Mouse (Mus musculus) adrenal gland, postnatal 10 days (tissue): ENCODE results near the gene Yod1. TPM values are rescaled to one million over a fixed set of nuclear protein-coding genes. Genes with fewer than 3 reads are reported as not detected.

Source experiments
- DNase-seq: peaks from one replicate; pipeline ENCODE4 v3.0.0; 2021; ENCODE audit warnings: mixed read lengths
- total RNA-seq, 2 experiments: library from RNA; stranded (reverse); gene quantifications; 2 replicates each; pipeline ENCODE4 v1.2.3; 2021

Gene Yod1
- total RNA-seq, 2 experiments from 2014 or later = 7.4 to 8.1 TPM

DNA sequence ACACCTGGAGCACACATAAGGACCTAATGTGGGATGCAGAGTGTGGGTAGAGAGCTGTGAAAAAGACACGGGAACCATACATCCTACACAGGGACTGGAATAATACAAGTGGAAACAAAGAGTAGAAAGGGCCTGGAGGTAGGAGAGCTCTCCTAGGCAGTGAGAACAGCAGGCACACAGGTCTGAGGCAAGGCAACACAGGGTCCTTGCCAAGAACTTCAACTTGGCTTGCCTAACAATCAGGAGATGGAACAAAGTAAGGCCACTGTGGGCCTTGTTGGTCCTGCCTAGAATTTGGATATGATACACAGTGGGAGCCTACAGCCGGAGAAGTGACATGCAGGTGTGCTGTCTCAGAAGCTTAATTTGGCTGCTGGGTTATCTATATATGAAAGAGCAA, 52.8 kb downstream of the Yod1 start:
- DNase-seq = no peak

DNA sequence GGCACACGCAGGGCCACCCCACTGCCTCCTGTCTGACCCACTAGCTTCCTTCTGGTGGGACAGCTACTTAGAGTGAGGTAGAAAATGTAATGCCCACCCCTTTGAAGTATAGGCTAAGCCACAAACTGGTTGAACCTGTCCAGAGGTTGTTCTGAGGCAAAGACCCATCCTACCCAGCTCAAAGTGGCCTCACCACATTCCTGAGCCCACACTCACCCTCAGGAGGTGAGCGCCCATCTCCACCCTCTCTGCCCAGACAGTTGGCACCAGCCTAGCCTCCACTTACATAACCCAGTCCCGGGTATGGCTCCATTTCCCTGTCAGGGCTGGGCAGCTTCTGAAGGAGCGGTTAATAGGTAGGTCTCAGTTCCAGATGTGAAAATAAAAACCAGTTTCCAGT, 53.4 kb downstream of the Yod1 start:
- DNase-seq = no peak

- no peak for DNase-seq
These were observed 53.9 kb downstream of the Yod1 start for GRCm38 (mm10) chr1:130770981-130771494.

Other genes with a start within 250 kb of the Yod1 start
- gene Zp3r, start 87.7 kb upstream of the Yod1 start, total RNA-seq = not detected
- 10 to 100 TPM; 11.4 to 14.9 TPM for gene C4bp, start 55.7 kb upstream of the Yod1 start, total RNA-seq
- gene Gm29427, start 1.5 kb upstream of the Yod1 start, total RNA-seq = not detected
- 10 to 100 TPM; 16.1 to 22.1 TPM for gene Pfkfb2, start 11.9 kb downstream of the Yod1 start, total RNA-seq
- gene AA986860, start 14.6 kb downstream of the Yod1 start, total RNA-seq = 1 to 10 TPM; 2.1 to 2.3 TPM
- under 1 TPM; 0.15 to 0.24 TPM for gene Fcamr, start 83.6 kb downstream of the Yod1 start, total RNA-seq
- 1 to 10 TPM; 1.1 to 1.3 TPM for gene Pigr, start 109.4 kb downstream of the Yod1 start, total RNA-seq
- 1 to 10 TPM; 3.4 to 4.1 TPM for gene Fcmr, start 148.3 kb downstream of the Yod1 start, total RNA-seq
- gene Il24, start 170.1 kb downstream of the Yod1 start, total RNA-seq = not detected
- gene Il20, start 194.1 kb downstream of the Yod1 start, total RNA-seq = not detected
- not detected for gene Il19, start 222.8 kb downstream of the Yod1 start, total RNA-seq